Mouse (Mus musculus) myocyte (in vitro differentiated cells): ENCODE measurements around the gene Dcaf8. TPM values are rescaled to one million over a fixed set of nuclear protein-coding genes. Genes with fewer than 3 reads are reported as not detected.
A peak's percentile ranks its signal among the peaks of the same experiment; 100 is the strongest.

Experiments
- H3K27me3 ChIP-seq: one replicate; pipeline ENCODE4 v1.6.1; 2011; ENCODE audit not compliant: control insufficient read depth, insufficient read depth, insufficient read length
- H3K36me3 ChIP-seq: one replicate; pipeline ENCODE4 v1.6.1; 2011; ENCODE audit not compliant: control insufficient read depth, insufficient read depth
- H3K4me2 ChIP-seq: one replicate; pipeline ENCODE4 v1.6.1; 2011; ENCODE audit warnings: low read depth, control low read depth
- H3K4me3 ChIP-seq: one replicate; pipeline ENCODE4 v1.5.1; 2011; ENCODE audit warnings: mild to moderate bottlenecking, control low read depth, moderate library complexity
- H3K79me2 ChIP-seq: one replicate; pipeline ENCODE4 v1.6.1; 2011; ENCODE audit not compliant: control insufficient read depth, insufficient read depth
- H3ac ChIP-seq: one replicate; pipeline ENCODE4 v1.6.1; 2011; ENCODE audit not compliant: control insufficient read depth, insufficient read length
- CEBPB ChIP-seq: IDR thresholded peaks from 2 replicates; pipeline ENCODE4 v1.6.1; 2011; ENCODE audit warnings: mild to moderate bottlenecking, moderate library complexity; ENCODE audit not compliant: poor library complexity, insufficient read depth, severe bottlenecking
- E2F4 ChIP-seq: IDR thresholded peaks from one replicate; pipeline ENCODE4 v1.6.1; 2011; ENCODE audit warnings: mild to moderate bottlenecking, control low read depth, moderate library complexity; ENCODE audit not compliant: insufficient read depth
- MAX ChIP-seq: IDR thresholded peaks from one replicate; pipeline ENCODE4 v1.6.1; 2011; ENCODE audit warnings: low read depth, mild to moderate bottlenecking, control low read depth
- MYOD1 ChIP-seq, 3 experiments: IDR thresholded peaks; one replicate each; pipeline ENCODE4 v1.6.1; 2011; ENCODE audit warnings: control low read depth in 2 of 3, low read depth in 2 of 3, mild to moderate bottlenecking in 2 of 3, moderate library complexity in 1 of 3; ENCODE audit not compliant: insufficient read length in 2 of 3, control insufficient read depth in 1 of 3
- MYOG ChIP-seq, 3 experiments: IDR thresholded peaks; one replicate each; pipeline ENCODE4 v1.6.1; 2011; ENCODE audit warnings: control low read depth in 2 of 3, low read depth in 2 of 3, mild to moderate bottlenecking in 2 of 3; ENCODE audit not compliant: insufficient read length in 2 of 3, control insufficient read depth in 1 of 3, insufficient read depth in 1 of 3
- POLR2A ChIP-seq: IDR thresholded peaks from one replicate; pipeline ENCODE4 v1.6.1; 2011; ENCODE audit warnings: low read depth, mild to moderate bottlenecking, control low read depth, moderate library complexity; ENCODE audit not compliant: insufficient read length
- POLR2AphosphoS2 ChIP-seq: IDR thresholded peaks from one replicate; pipeline ENCODE4 v1.6.1; 2011; ENCODE audit warnings: low read depth, control low read depth; ENCODE audit not compliant: insufficient read length
- REST ChIP-seq: IDR thresholded peaks from one replicate; pipeline ENCODE4 v1.6.1; 2011; ENCODE audit warnings: mild to moderate bottlenecking, control low read depth, moderate library complexity; ENCODE audit not compliant: insufficient read depth, insufficient read length
- SRF ChIP-seq: IDR thresholded peaks from one replicate; pipeline ENCODE4 v1.6.1; 2011; ENCODE audit warnings: low read depth; ENCODE audit not compliant: control insufficient read depth, insufficient read length
- TCF12 ChIP-seq: IDR thresholded peaks from one replicate; pipeline ENCODE4 v1.6.1; 2011; ENCODE audit warnings: mild to moderate bottlenecking, control low read depth; ENCODE audit not compliant: poor library complexity, insufficient read depth, severe bottlenecking
- TCF3 ChIP-seq: IDR thresholded peaks from one replicate; pipeline ENCODE4 v1.6.1; 2011; ENCODE audit warnings: low read depth, control low read depth; ENCODE audit not compliant: insufficient read length
- USF1 ChIP-seq: IDR thresholded peaks from one replicate; pipeline ENCODE4 v1.6.1; 2011; ENCODE audit warnings: low read depth, mild to moderate bottlenecking, control low read depth, moderate library complexity
- polyA plus RNA-seq: library from polyadenylated mRNA; unstranded; fragments of >200 nt; fragmentation: generic; extraction: Trizol; gene quantifications from one replicate; pipeline ENCODE4 v1.2.1, GENCODE M21; 2012; ENCODE audit warnings: missing spikeins

Dcaf8 gene
- polyA plus RNA-seq, 1 experiment, result 80.0 TPM

DNA sequence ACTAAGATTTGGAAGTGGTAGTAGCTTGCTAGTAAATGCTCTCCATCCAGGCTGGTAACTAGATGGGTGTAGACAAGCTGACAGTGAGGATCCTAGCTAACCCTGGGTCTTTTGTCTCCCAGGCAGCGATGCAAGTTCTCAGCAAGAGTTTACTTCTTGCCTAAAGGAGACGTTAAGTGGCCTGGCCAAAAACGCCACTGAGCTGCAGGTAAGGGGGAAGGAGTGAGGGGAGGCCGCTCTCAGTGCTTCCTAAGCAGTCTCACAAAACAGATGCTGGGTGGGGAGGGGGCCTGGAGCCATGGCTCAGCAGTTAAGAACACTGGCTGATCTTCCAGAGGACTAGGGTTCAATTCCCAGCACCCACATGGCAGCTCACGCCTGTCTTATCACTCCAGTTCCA, 18.1 kb upstream of the Dcaf8 start:
- Histone ChIP-seq H3ac (no peak overlapping the region), H3K79me2 (peaks cover 24% of the 10 kb centered on the region), H3K4me3 (no peak overlapping the region), H3K4me2 (no peak overlapping the region), H3K36me3 (peaks cover 32% of the 10 kb centered on the region), H3K27me3 (no peaks in the 10 kb centered on the region)
- TF ChIP-seq SRF (no peak), POLR2A (no peak), TCF3 (no peak), POLR2AphosphoS2 (no peak), REST (no peak), CEBPB (no peak), USF1 (no peak), TCF12 (no peak), E2F4 (no peak), MYOG (IDR thresholded peaks at IDR 0.05; ENCODE audit: control insufficient read depth in 1 of 3, insufficient read depth in 1 of 3, insufficient read length in 2 of 3, low read depth in 2 of 3) (no peak)

DNA sequence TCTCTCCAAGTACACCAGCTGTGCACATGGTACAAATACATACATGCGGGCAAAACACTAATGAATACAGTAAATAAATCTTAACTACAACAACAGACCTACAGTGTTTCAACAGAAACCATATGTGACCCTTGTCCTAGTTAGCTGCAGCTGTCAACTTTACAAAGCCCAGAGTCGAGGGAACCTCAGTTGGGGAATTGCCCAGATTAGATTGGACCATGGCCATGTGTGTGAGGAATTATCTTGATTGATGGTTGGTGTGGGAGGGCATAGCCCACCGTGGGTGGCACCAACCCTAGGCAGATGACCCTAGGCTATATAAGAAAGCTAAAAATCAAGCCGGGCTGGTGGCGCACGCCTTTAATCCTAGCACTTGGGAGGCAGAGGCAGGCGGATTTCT, 15.6 kb upstream of the Dcaf8 start:
- Histone ChIP-seq H3K27me3 (no peaks in the 10 kb centered on the region), H3K4me2 (no peak overlapping the region), H3K4me3 (no peak overlapping the region), H3K36me3 (peaks cover 47% of the 10 kb centered on the region), H3K79me2 (peaks cover 16% of the 10 kb centered on the region), H3ac (no peak overlapping the region)
- TF ChIP-seq TCF12 (no peak), MYOD1 (IDR thresholded peaks at IDR 0.05; ENCODE audit: control insufficient read depth in 1 of 3, insufficient read length in 2 of 3, low read depth in 2 of 3) (peak in 1 of 3 experiments; percentile 2)

DNA sequence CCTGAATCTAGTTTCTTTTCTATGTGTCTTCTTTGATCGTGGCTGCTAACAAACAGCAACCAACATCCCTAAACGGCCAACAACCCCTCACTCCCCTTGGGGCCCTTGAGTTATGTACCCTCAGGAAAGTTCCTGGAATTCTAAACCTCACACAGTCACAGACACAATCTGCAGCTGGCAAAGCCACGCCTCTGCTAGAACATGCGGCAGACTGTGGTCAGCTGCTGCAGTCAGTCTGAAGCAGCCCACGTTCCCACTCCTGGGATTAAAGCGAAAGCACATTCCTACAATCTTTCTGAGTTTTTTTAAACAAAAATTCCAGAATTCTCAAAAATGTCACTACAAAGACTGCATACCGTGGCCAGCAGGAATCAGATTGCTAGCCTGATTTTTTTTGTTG, 14.3 kb upstream of the Dcaf8 start:
- H3K36me3 ChIP-seq, result peaks cover 47% of the 10 kb centered on the region
- H3K79me2 ChIP-seq, result peaks cover 4% of the 10 kb centered on the region
- TF ChIP-seq REST (no peak), SRF (no peak), MYOG (IDR thresholded peaks at IDR 0.05; ENCODE audit: control insufficient read depth in 1 of 3, insufficient read depth in 1 of 3, insufficient read length in 2 of 3, low read depth in 2 of 3) (peak; percentile 71 to 88 (median 79)), USF1 (no peak), MYOD1 (IDR thresholded peaks at IDR 0.05; ENCODE audit: control insufficient read depth in 1 of 3, insufficient read length in 2 of 3, low read depth in 2 of 3) (peak; percentile 96 to 100 (median 98)), POLR2A (no peak), POLR2AphosphoS2 (no peak), TCF12 (peak; percentile 77), CEBPB (no peak), E2F4 (no peak), MAX (peak; percentile 43), TCF3 (peak; percentile 68)
- H3K4me2 ChIP-seq, result peak overlapping the region; percentile 70
- no peak overlapping the region for H3K4me3 ChIP-seq
- no peak overlapping the region for H3ac ChIP-seq
- H3K27me3 ChIP-seq, result no peaks in the 10 kb centered on the region

DNA sequence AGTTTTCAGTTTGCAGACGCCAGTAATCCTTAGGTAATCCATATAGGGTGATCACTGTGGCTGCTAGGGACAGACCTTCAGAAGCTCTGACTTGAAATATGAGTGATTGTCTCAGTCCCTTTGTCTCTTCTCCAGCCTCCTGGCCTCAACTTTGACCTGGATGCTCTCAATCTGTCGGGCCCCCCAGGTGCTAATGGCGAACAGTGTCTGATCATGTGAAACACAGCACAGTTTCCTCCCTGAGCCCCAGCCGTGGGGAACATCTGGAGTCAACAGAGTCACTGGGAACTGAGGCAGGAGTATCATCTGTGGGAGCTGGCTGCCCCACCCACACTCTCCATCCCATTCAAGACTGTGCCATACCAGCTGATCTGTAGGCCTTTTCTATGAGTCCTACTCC, 13.8 kb upstream of the Dcaf8 start:
- H3K79me2 ChIP-seq, result no peaks in the 10 kb centered on the region
- H3K27me3 ChIP-seq, result no peaks in the 10 kb centered on the region
- H3K36me3 ChIP-seq, result peaks cover 47% of the 10 kb centered on the region
- H3ac ChIP-seq, result no peak overlapping the region
- H3K4me3 ChIP-seq, result no peak overlapping the region
- TF ChIP-seq MYOG (IDR thresholded peaks at IDR 0.05; ENCODE audit: control insufficient read depth in 1 of 3, insufficient read depth in 1 of 3, insufficient read length in 2 of 3, low read depth in 2 of 3), result no peak
- TF ChIP-seq SRF, result no peak
- TF ChIP-seq E2F4, result no peak
- TF ChIP-seq POLR2A, result peak; percentile 17
- TF ChIP-seq CEBPB, result no peak
- peak overlapping the region; percentile 70 for H3K4me2 ChIP-seq

DNA sequence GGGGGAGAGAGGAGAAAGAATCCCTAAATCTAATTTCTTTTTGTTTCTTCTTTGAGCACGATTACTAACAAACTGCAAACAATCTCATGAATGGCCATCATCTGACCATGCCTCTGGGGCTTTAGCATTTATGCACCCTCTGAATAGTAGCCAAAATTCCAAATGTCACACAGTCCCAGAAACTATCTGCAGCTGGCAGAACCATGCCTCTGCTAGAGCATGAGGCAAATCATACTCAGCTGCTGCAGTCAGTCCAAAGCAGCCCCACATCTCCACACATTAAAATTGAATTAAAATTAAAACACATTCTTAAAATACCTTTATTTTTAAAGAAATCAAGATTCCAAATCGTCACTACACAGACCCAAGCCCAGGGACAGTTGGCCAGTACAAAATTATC, 7.7 kb upstream of the Dcaf8 start:
- H3K27me3 ChIP-seq, result no peaks in the 10 kb centered on the region
- no peak overlapping the region for H3K4me3 ChIP-seq
- H3K79me2 ChIP-seq, result no peaks in the 10 kb centered on the region
- H3K4me2 ChIP-seq, result peak overlapping the region; percentile 15
- H3ac ChIP-seq, result no peak overlapping the region
- TF ChIP-seq E2F4 (no peak), MAX (no peak), USF1 (peak; percentile 22), POLR2AphosphoS2 (no peak), TCF3 (peak; percentile 71), MYOD1 (IDR thresholded peaks at IDR 0.05; ENCODE audit: control insufficient read depth in 1 of 3, insufficient read length in 2 of 3, low read depth in 2 of 3) (peak; percentile 91 to 96 (median 93)), TCF12 (peak; percentile 87), MYOG (IDR thresholded peaks at IDR 0.05; ENCODE audit: control insufficient read depth in 1 of 3, insufficient read depth in 1 of 3, insufficient read length in 2 of 3, low read depth in 2 of 3) (peak in 2 of 3 experiments; percentile 51 to 52), SRF (no peak), POLR2A (no peak)
- peaks cover 12% of the 10 kb centered on the region for H3K36me3 ChIP-seq
